Mouse (Mus musculus): ENCODE data around the gene Krt16.

Gene Krt16

GRCm38 (mm10) chr11:100248852-100249465, at the start of gene Krt16:
Gene Krt16, minus strand, starts transcription at chr11:100248902.
- DNase-seq, result no peak

DNA sequence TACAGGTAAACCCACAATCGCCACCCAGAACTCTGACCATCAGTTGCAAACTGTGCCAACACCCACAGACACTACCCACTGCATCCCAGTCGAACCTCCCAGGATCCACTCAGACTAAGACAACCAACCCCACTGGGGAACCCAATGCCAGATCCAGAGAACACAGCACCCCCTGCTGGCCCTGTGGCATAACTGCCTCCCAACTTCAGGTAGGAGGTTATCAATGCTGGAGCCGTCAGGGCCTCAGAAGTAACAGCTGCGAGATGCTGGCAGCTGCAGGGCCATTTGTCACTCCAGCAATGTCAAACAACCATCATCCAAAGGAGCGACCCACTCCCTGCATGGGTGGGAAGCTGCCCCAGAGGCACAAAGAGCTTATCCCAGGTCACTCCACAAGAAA, 49.1 kb upstream of the Krt16 start:
- DNase-seq, result peak in 1 of 2 experiments; percentile 19

DNA sequence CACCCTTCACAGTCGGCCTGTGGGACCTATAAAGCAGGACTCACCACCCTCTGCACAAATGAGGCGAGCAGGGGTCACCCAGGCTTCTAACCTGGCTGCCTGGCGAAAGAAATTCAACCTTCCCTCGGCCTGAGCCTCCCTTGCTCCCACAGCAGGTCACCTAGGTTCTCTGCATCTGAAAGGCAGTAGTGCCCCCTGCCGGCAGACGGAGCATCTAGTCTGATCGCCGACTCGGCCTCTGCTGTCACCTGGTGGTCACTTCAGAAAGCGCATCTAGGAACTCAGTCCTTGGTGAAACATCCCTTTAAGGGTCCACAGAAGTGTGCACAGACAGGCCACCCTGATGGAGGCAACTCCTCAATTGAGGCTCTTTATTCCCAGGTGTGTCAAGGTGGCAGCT, 46.6 kb upstream of the Krt16 start:
- DNase-seq, result peak; percentile 71 to 81

- DNase-seq, result no peak
These were observed 44.2 kb upstream of the Krt16 start for GRCm38 (mm10) chr11:100292884-100293283.

GRCm38 (mm10) chr11:100290235-100290634, 41.5 kb upstream of the Krt16 start:
- DNase-seq, result no peak

DNA sequence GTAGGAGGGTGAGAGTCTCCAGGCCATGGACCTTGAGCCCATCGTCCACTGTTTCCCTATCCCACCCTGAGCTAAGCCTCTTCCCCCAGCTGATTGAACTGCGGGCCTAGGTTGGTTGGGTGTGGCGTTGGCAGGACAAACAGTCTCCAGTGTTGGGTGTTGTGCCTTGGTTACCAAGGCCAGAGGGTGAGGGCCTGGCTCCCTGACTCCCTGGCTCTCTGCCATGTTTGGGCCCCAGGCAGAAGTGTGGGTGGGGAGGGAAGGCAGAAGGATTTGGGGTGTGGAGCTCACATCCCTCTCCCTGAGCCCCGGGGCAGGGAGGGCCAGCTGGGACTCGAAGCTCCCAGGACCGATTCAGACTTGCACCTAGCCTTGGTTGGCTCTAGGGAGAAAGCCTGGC, 40.2 kb upstream of the Krt16 start:
- DNase-seq, result no peak

GRCm38 (mm10) chr11:100287024-100287423, 38.3 kb upstream of the Krt16 start:
- DNase-seq, result no peak

GRCm38 (mm10) chr11:100284988-100285387, 36.3 kb upstream of the Krt16 start:
- DNase-seq, result no peak

GRCm38 (mm10) chr11:100282549-100282948, 33.8 kb upstream of the Krt16 start:
- DNase-seq, result peak; percentile 63 to 70

DNA sequence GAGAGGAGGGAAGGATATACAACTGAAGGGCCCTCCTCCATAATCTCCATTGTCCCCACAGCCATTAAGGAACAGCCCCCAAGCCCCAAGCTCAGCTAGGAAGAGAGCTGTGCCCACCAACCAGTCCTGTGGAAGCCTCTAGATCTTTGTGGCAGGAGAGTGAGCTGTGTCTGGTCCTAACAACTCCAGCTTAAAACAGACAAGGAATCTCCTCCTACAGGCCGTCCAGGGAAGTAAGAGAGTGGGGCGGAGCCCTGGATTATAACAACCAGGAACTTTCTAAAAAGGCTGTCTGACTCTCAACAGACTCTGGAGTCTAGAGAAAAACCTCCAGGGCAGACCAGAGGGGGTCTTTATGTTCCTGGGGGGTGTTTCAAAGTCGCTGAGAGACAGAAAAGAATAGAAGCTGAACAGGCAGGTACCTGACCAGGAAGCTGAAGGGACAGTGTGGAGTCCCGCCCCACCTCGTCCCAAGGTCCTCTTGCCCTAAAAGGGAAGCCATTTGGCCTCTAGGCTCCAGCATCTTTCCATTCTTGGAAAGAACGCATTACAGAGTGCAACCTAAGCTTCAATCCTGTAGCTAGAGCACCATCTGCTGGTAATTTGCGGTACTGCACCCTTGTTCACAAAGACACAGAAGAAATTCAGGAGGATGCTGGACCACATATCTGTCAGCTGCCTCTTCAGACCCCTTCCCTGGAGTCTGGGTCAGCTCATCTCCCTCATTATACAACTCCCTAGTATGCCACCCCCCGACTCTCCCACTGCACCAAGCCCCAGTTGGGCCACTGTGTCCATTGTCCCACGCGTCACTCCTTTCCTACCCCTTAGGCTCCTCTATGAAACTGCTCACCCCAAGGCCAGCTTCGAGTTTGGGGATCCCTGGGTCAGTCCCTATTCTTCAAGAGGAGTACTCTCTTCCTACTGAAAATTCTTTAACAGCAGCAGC, 33.2 kb upstream of the Krt16 start:
- DNase-seq, result peak; percentile 51 to 73

DNA sequence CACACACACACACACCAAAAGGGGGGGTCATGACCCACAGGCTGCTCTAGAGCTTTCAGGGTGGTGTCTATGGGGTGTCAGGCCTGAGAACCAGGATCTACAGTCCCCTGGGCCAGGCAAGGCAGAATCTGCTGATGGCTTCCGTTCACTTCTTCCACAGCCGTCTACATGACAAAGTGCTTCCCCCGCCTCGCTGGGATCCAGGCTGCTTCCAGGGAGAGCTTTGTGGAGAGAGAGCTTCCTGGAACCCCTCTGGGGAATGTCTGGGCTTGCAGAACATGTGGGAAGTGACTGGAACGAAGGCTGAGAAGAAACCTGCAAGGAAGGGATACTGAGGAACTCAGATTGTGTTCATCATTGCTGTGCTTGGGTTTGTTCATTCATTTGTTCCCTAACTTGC, 30.1 kb upstream of the Krt16 start:
- no peak for DNase-seq

- no peak for DNase-seq
These were observed 29.2 kb upstream of the Krt16 start for GRCm38 (mm10) chr11:100277726-100278480.

GRCm38 (mm10) chr11:100275466-100275865, 26.8 kb upstream of the Krt16 start:
- DNase-seq, result no peak

DNA sequence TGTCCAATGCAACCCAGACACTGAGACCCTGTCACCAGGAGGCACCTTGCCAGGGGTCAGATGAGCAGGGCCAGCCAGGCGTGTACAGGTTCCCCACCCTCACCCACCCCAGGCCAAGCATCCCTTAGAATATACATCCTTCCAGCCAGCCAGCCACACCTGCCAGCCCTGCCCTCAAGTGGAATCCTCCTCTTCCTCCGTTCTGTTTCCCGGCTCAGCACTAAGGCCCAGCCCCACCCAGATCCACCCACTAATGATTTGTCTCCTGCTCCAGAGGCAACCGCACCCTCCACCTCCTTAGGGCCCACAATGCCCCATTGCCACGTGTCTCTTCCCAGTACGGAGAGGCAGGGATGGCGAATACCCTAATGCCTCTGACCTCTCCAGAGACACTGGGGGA, 26.0 kb upstream of the Krt16 start:
- no peak for DNase-seq

DNA sequence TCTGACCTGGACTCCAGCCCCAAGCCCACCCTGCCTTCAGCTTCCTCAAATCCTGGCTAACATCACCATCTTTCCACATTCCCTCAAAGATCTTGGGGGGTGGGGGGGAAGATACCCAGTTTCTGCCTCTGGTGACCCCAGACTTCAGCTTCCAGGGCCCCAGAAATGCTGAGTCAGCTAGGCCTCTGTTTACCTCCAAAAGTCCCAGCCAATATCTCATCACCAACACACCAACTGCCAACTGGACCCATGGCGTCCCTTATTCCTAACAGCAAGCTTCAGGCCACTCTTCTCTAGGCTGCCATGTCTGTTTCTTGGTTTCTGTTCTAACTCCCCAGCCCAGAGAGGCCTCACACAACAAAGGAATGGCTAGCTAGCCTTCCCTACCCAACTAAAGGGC, 23.2 kb upstream of the Krt16 start:
- DNase-seq, result no peak

DNA sequence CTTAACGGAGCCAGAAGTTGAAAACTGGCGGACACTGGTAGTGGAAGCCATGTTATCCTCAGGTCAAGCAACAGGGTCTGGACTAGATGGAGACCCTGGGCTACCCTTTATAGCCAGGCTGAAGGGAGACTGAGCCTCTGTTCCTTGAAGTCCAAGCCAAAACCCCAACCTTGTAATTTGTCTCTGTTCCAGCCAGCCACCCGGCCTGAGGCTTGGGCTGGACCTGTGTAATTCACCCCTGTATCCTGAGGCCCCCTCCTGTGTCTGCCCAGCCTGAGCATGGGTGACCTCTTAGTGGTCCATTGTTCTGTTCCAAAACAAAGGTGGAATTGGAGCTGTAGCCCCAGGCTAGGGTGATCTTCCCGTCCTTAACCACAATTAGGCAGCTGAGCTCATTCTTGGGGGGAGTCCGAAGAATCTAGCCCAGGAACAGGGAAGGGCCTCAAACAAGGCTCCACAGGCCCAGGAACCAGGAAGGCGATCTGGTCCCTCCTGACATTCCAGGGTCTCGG, 21.2 kb upstream of the Krt16 start, which contains the start of gene Krt42:
Gene Krt42 (minus strand): TSS at position 51 of the 512 bp plus-strand sequence.
- no peak for DNase-seq

GRCm38 (mm10) chr11:100262058-100262980, 13.6 kb upstream of the Krt16 start:
- DNase-seq, result no peak

DNA sequence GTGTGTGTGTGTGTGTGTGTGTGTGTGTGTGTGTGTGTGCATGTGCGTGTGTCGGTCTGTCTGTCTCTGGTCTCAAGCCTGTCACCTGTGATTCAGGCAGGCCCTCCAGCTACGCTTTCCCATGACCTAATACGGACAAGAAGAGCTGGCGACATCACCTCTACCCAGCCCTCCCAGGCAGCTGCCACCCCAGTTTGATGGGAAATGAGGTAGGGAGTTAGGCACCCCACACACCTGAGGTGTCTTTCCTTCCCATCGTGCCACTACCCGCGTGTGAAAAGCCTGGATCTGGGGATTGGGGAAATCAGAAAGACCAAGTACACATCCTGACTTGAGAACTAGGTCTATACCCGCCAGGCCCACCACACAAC, 12.5 kb upstream of the Krt16 start:
- DNase-seq, result no peak

GRCm38 (mm10) chr11:100260514-100261234, 12.0 kb upstream of the Krt16 start, which contains the start of gene Krt17:
Gene Krt17, minus strand, starts transcription at chr11:100261029.
- no peak for DNase-seq

DNA sequence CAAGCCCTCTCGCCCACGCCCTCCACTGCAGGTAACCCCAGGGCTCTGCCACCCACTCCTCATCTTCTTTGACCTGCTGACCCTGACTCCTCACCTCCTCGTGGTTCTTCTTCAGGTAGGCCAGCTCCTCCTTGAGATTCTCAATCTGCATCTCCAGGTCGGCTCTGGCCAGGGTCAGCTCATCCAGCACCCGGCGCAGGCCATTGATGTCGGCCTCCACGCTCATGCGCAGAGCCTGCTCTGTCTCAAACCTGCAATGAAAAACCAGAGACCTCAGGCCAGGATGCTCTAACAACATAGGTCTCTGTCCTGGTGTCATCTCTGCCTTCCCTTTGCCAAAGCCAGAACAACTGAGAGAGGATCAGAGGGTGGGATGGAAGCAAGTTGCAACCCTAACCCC, 10.4 kb upstream of the Krt16 start:
- no peak for DNase-seq

DNA sequence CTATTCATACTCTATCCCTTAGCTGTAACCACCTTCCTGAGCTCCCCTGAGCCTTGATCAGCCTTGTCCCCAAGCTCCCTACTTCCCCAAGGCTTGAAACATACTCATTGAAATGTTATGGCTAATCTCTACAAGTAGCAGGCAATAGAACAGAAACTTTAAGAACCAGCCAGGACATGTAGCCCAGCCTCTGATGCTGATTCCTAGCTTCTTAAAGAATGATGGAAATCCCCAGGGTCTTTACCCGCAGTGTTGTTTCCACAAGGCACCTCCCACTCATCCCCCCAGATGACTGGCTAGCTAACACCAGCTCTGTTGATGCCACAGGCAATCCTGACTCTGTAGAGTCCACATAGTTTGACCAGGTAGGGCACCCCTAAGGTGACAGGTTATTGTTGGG, 9.3 kb upstream of the Krt16 start:
- no peak for DNase-seq
